Comparison of ENCODE assay signal across 13 mouse cellular contexts in genomic region chr6:8639526-8639925, GRCm38 (mm10).
"Had no signal": no experiment of that assay in that cellular context is flagged by ENCODE, and none has a peak within 500 bp of the region (broad histone marks: within the 10 kb centered on the region; RNA-seq: fewer than 3 reads in every experiment).

No protein-coding gene starts in this region.

- ATAC-seq: liver, embryonic 12.5 days had no signal

- DNase-seq: kidney, adult 9 months; kidney, postnatal 14 days; kidney, postnatal 4 days; layer of hippocampus, postnatal 36 days; liver; lung, adult 2 months; lung, postnatal 14 days; lung, postnatal 4 days; midbrain, embryonic 14.5 days; right cerebral cortex, postnatal 14 days; right cerebral cortex, postnatal 4 days; thymus, postnatal 4 days had no signal
